Comparison of ENCODE assay signal across 19 mouse cellular contexts in genomic region chr1:98147361-98147760, GRCm38 (mm10).
"Had no signal": no experiment of that assay in that cellular context is flagged by ENCODE, and none has a peak within 500 bp of the region (broad histone marks: within the 10 kb centered on the region; RNA-seq: fewer than 3 reads in every experiment).

No protein-coding gene starts in this region.

- H3K36me3 ChIP-seq: midbrain, embryonic 10.5 days; midbrain, embryonic 12.5 days; neural tube, embryonic 13.5 days; neural tube, embryonic 15.5 days had no signal

- H3K4me3 ChIP-seq: midbrain, embryonic 10.5 days; midbrain, embryonic 12.5 days; myocyte; neural tube, embryonic 13.5 days; neural tube, embryonic 15.5 days had no signal

- H3K27ac ChIP-seq: midbrain, embryonic 10.5 days; midbrain, embryonic 12.5 days; neural tube, embryonic 13.5 days; neural tube, embryonic 15.5 days had no signal

- DNase-seq: lung, adult 18-20 months; lung, embryonic 14.5 days; lung, postnatal 10 days; lung, postnatal 4 days; midbrain, embryonic 14.5 days; retina, postnatal 1 day; right cerebral cortex, adult 18-20 months; right cerebral cortex, postnatal 25 days; right cerebral cortex, postnatal 4 days; spleen, adult 18-20 months; thymus, adult 2 months; thymus, postnatal 25 days; thymus, postnatal 4 days had no signal

- ATAC-seq: midbrain, embryonic 16.5 days had no signal

- H3K9ac ChIP-seq: lung, embryonic 14.5 days; midbrain, embryonic 12.5 days; neural tube, embryonic 13.5 days; neural tube, embryonic 15.5 days had no signal

- H3K9me3 ChIP-seq: midbrain, embryonic 10.5 days; midbrain, embryonic 12.5 days; neural tube, embryonic 13.5 days; neural tube, embryonic 15.5 days had no signal

- H3K4me2 ChIP-seq: lung, embryonic 14.5 days; midbrain, embryonic 12.5 days; neural tube, embryonic 13.5 days; neural tube, embryonic 15.5 days had no signal

- H3K27me3 ChIP-seq: midbrain, embryonic 12.5 days; neural tube, embryonic 13.5 days; neural tube, embryonic 15.5 days had no signal

- H3K4me1 ChIP-seq: midbrain, embryonic 12.5 days; neural tube, embryonic 13.5 days; neural tube, embryonic 15.5 days had no signal
